Mouse (Mus musculus): ENCODE results near the gene Tln1.

Gene Tln1

DNA sequence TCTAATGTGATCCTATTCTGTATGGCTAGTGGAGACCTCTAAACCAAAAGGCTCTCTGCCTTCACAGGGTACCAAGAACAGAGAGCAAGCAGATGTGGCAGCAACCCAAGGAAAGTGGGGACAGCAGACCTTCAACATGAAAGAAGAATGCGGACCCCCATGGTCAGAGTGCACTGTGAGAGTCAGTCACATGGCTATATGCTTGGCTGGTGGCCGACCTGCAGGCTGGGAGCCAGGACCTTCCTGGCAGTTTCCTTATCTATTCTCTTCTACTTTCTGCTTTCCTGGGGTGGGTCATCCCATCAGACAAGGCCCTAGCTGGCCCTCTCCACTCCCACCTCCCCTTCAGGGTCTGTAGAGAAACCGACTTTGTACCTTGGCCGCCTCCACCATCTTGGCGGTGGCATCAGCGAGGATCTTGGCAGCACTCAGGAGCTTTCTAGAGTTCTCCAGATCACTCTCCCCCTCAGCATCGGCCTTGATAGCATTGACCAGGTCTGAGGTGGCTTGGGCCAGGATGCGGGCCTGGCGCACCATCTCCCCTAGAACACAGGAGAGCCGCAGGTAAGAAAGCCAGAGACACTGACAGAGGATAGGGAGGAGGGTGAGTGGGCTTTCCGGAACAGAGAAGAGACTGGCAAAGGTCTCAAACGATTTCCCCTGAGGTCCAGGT lies 16.0 kb downstream of the Tln1 start:
- DNase-seq: no peak

DNA sequence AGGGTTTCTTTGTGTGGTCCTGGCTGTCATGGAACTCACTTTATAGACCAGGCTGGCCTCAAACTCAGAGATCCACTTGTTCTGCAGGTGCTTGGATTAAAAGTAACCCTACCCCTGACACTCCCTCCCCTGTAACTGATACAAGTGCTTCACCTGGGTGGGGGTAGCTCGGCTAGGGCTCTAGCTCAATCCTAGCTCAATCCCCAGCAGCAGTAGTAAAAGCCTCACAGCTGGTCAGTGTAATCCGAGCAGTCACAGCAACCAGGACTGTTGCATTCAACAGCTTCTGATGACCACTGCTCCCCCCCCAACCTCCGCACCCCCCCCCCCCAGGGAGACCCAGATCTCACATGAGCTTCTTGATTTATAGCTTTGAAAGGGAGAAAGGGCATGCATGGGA lies 20.4 kb downstream of the Tln1 start:
- DNase-seq: no peak

DNA sequence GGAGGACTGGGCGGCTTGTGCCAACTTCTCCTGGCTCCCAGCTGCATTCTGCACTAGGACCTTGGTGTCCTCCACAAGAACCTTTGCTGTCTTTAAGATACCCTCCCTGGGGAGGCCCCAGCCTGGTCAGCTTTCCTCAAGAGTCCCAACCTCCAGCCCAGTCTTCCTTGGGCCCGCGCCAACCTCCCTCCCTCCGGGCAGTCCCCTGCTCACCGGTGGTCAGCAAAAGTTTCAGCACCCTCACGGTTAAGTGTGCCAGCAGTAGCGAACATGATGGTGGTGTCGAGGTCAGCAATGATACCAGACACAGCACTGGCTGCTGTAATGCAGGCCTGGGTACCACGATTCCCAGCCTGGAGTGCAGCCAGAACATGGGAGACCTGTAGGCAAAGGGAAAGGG lies 26.5 kb downstream of the Tln1 start:
- no peak for DNase-seq

DNA sequence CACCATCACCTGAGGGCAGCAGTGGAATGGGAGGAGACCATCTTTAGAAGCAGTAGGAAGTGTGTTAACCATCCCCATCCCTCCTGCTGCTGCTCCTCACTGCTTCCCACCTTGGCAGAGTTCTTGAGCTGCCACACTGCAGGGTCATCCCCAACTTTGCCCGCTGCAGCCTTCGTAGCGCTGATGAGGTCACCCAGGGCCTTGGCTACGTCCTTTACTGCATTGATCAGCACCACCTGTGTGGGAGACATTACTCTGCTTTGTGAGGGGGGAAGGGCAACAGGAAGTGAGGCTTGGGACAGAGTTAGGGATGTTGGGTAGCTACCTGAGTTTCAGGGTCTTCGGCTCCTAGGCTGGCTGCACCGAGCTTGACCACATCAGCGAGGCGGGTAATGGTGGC lies 26.9 kb downstream of the Tln1 start:
- DNase-seq: no peak

DNA sequence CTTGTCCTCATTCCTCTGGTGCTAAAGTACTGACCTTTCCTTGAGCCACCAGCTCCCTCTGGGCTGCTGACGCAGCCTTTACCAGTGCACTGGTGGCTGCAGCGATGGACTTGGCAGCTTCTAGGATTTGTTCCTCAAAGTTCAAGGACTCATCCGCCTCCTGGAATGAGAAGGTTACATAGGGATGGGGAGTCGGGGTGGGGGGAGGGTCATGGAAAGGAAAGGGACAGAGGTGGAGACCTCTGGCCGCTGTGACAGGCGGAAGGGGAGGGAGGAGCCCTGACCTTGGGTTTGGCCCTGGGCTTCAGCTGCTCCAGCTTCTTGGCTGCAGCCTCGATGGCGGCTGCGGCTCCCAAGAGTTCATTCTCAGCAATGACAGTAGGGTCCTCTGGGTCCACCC lies 29.2 kb downstream of the Tln1 start:
- DNase-seq: no peak

DNA sequence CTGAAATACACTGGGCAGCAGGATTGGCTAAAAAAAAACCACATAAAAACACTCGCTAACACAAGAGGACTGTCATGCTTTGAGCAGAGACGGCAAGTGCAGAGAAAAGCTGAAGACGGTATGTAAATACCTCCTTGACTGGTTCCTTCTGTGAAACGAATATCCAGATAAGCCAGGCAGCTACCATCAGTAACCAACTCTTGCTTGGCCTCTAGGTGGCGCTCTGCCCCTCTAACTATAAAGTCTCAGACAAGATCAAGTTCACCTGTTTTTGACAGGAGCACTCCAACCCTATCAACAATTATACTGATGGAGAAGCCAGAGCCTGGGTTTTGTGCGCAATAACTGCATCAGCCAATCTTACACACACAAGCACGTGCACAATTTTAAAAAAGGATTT lies 31.9 kb downstream of the Tln1 start:
- DNase-seq: peak; percentile 62

DNA sequence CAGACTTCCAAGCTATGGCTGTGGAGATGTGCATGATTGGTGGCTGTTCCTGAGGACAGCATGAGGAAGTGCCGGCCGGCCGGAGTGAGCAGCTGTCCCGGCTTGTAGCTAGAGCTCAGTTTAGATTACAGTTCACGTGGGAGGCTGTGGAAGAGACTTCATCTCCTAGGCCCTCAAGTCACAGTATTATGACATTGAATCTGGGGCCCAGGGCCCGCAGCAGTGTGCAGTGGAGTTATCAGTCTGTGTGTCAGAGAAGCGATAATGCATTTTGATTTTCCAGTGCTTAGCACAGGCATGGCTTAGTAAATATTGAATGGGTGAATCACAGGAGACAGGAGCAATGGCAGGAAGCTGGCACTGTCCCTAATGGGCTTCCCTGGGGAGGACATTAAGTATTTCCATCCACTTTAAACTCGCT lies 32.4 kb downstream of the Tln1 start:
- DNase-seq: no peak

DNA sequence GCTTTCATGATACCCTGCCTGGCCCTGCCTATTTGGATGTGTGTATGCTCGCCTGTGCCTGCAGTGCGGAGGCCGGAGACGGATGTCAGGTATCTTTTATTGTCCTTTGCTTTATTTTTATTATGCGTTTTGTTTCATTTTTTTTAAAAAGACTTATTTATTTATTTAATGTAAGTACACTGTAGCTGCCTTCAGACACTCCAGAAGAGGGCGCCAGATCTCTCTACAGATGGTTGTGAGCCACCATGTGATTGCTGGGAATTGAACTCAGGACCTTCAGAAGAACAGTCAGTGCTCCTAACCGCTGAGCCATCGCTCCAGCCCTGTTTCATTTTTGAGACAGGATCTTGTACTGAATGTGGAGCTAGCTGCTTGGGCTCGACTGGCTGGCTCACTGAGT lies 34.0 kb downstream of the Tln1 start:
- DNase-seq: no peak

DNA sequence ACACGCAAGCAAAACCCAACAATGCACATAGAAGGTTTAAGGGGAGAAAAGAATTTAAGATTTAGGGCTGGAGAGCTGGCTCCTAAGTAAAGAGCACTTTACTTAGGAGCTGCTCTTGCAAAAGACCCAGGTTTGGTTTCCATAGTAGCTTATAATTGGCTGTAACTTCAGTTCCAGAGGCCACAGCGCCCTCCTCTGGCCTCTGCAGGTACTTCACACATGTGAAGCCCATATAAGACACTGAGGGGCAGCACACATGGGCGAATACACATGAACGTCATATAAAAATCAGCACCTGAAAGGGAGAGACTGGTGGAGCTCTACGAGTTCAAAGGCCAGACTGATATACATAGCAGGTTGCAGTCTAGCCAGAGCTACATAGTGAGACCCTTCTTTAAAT lies 34.6 kb downstream of the Tln1 start:
- DNase-seq: no peak

DNA sequence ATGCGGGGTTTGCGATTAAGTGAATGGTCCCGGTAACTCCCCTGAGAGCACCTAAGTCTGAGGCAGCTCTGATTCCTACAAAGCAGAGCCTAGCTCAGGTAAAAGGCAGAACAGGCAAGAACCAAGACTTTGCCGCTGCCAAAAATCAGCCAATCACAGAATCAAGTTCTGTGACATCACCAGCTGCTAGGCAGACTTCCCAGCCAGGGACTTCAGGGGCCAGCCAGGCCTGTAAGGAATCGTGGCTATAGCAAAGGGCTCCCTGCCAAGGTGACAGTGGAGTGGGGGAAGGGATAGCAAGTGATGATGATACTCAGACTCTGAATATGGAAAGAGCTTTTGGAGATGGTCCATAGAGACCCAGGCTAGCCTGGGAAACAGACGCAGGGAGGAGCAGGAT lies 42.5 kb downstream of the Tln1 start:
- peak; percentile 83 for DNase-seq

DNA sequence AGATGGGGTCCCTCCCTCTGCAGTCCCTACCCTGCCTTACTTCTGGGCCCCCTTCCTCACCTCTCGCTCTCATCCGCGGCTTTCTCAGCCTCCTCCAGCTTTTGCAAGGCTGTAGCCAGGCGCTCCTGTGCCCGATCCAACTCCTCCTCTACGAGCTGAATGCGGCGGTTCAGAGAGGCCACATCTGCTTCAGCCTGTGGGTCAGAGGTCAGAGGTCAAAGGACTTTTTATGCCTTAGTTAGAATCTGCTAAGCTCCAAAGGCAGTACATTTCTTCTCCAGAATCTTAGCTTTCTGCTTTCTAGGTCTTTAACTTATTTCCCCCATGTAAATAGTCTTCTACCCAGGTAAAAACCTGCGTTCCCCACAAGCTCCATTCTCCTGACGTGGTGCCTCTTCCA lies 42.9 kb downstream of the Tln1 start:
- DNase-seq: no peak

DNA sequence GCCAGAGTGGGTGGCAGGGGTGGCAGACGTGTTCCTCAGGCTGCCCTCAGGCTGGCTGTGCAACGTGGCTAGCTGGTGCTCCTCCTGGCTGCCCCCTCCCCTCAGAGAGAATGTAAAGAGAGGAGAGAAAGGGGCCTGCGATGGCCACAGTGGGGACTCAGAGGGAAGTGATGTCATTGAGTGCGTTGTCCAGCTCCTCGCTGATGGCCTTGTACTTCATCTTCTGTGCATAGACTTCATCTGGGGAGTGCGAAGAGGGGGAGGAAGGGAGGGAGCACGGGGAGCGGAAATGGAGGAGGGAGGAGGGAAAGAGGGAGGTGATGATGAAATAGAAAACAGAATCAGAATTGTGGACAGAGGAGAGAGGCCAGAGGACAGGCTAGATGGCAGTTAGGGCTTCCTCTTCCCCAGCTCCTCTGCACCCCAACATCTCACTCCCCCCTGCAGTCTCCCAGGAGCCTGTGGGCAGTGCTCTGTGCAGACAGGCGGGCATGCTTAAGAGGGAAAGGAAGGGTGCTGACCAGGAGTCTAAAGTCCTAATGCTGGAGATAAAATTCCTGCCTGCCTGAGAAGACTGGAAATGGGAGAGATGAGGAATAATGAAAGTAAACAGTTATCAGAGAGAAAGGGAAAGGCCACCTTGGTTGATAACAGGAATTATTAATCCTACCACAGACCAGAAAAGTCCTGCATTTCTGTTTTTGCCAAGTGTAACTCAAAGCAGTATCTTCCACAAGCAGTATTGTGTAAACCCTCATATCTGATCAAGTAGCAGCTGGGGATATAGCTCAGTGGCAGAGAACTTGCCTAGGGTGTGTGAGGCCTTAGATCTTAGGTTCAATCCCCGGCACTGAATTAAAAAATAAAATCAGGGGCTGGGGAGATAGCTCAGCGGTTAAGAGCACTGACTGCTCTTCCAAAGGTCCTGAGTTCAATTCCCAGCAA lies 46.5 kb downstream of the Tln1 start:
- no peak for DNase-seq

DNA sequence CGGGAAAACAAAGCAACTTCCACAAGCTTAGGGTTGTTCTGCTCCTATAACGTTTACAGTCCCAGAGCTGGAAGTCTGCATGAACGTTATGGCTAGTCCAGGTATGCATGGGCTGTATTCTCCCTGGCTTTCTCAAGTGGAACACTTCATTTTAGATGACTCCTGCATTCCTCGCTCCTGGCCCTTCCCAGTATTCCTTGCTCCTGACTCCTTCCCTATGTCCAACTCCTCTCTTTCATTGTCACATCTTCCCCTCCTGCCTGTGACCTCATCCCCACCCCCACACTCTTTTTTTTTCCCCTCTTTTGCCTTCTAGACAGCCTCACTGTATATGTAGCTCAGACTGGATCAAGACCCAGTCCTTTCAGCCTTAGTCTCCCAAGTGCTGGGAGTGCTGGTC lies 48.7 kb downstream of the Tln1 start:
- DNase-seq: no peak

DNA sequence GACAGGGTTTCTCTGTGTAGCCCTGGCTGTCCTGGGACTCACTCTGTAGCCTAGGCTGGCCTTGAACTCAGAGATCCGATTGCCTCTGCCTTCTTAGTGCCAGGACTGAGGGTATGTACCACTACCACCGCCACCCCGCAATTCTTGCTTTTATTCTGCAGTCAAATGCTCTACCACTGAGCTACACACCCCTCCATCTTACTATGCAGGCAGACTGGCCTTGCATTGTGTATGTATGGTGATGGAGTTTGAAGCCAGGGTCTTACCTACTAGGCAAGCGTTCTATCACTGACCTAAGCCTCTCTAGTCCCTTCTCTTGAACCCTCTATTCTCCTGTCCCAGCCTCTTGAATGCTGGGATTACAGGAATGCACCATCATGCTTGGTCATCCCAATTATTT lies 49.2 kb downstream of the Tln1 start:
- no peak for DNase-seq

DNA sequence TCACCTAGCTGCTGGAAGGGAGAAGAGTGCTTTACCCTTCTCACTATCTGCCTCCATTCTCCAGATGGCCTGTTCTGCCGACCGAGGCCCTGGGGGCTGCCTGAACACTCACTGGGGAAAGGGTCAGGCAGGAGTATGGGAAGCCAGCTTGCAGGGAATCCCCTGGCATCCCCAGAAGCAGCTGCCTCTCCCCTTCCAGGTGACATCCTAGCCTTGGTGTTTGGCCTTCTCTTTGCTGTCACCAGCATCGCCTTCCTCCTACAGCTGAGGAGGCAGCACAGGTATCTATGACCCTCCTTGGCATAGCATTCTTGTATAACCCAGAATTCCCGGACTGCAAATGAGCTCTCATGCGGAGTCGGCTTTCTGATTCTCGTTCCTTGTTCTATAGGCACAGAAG lies 49.8 kb downstream of the Tln1 start:
- DNase-seq: no peak

DNA sequence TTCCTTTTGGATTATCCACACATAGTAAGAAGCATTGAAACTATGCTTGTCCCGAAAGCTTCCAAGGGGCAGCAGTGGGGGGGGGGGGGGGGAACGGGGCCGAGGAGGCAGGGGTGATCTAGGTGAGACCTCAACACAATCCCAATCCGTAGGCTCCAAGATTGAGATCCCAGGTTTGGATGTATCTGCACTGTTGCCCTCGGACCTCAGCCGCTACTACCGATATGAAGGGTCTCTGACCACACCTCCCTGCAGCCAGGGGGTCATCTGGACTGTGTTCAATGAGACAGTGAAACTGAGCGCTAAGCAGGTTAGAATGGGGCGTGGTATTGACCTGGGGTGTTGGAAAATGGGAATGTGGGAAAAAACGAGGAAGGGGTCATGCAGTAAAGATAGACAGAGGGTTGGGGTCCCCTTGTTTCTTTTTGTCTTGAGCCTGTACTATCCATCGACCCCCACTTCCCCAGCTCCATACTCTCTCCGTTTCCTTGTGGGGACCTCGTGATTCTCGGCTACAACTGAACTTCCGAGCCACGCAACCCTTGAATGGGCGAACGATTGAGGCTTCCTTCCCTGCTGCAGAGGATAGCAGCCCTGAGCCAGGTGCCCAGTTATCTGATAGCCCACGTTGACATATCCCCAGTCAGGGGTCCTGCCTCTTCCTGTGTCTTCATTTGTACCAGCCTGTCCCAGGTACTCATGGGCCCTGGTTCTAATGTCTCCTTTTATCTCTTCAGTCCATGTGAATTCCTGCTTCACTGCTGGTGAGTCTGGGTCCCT lies 50.6 kb downstream of the Tln1 start:
- DNase-seq: no peak

DNA sequence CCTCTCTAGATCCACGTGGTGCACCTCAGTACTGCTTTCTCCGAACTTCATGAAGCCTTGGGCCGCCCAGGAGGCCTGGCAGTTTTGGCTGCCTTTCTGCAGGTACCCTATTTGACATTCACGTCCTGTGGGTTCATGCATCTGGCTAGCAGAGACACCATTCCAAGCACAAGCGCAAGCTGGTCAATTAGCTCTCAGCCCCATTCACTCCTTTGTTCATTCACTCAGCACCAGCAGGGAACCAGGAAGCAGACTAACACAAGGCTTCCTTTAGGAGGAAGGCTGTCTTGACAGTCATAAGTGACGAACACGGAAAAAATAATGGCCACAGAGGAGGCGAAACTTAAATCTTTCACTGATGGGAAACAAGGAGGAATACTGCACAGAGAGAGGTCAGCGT lies 53.4 kb downstream of the Tln1 start:
- no peak for DNase-seq

DNA sequence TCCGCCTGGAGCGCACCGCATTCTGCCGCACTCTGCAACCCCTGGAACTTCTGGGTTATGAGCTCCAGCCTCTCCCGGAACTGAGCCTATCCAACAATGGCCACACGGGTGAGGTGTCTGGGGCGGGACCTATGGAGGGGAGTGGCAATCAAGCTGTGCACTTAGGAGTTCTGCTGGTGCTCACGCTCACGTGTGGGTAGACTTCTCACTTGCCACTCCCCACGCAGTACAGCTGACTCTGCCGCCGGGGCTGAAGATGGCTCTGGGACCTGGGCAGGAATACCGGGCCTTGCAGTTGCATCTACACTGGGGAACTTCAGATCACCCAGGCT lies 53.9 kb downstream of the Tln1 start:
- DNase-seq: peak; percentile 54

DNA sequence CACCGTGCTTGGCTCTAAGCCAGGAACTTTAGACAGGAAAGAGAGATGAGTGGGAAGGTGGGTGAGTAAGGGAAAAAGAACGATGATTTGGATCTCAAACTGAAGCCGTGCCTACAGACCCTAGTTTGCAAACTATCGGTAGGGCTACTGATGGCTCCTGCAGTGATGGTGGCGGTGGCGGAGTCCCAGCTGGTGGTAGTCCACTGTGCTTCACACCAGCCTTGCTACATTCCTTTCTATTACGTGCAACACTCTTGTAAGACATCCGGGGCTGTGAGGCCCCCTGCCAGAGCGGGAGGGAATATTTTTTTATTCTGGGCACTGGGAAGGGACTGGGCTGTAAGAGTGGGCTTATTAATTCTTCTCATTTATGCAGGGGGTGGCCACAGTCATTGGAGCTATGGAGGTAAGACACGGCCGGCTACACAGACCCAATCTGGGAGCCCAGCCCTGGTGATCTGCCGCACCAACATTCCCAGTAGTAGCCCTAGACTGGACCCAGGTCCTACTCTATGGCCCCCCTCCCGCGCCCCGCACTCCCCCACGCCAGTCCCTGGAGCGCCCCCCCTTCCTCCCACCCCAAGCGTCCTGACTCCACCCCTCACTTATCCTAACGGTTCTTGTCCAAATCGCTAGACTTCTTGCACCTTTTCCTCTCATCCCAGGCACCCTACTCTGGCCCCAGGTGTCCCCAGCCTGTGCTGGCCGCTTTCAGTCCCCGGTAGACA lies 54.4 kb downstream of the Tln1 start:
- peak; percentile 42 for DNase-seq

DNA sequence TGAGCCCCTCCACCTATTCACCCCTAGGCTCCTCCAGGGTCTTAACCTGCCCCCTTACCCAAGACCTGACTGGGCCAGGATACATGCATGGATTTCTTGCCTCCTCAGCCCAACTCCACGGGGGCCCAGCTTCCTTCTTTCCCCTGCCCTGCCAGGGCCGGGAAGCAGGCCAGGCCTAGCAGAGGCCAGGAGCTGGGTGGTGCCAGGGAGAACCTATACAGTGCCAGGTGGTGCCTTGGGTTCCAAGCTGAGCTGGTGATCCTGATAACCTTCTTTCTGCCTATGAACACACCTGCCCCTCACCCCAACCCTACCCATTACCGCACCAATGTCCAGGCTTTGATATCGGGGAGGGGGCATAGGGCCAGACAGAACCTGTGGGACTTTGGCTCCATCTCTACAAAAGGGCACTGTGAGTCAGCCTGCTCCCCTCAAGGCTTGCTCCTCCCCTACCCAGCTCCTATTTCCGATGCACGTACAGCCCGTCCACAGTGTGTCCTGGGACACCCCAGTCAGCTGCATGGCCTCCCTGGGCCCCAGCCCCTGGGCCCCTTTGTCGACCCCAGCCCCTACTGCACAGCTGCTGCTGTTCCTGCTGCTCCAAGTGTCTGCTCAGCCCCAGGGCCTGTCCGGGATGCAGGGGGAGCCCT lies 55.8 kb downstream of the Tln1 start, which contains the start of gene Car9:
Gene Car9, plus strand, starts transcription at position 431 of the 650 bp plus-strand sequence.
- DNase-seq: peak; percentile 93

DNA sequence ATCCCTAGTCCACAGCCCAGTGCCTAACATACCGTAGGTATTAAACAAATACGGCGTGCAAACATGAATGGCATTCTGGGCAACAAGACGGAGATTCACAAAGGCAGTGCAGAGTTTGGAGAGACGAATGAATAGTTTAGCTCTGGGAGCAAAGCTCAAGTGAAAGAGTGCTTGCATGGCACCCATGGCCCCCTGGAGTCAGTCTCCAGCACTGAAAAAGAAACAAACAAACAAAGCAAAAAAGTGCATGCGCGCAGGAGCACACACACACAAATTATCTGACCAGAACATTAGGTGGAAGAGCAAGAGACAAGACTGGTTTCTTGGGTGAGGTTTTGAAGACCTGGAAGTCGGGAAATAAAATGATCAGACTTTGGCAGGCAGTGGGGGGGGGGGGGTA lies 56.4 kb downstream of the Tln1 start:
- DNase-seq: no peak

DNA sequence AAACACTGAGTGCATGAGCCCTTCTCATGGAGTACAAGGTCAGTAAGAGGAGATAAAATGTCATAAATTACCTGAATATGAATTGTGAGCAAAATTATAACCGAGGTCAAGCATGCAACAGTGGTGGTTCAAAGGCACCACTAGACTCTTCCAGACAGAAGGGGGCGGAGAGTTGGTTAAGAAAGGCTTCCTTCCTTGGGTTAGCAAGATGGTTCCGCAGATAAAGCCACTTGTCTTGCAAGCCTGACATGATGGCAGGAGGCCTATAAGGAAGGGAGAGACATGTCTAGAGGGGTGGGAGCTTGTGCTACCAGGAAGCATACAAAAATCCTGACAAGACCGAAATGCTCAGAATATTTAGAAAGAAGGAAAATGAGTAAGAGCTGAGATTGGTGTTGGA lies 58.2 kb downstream of the Tln1 start:
- no peak for DNase-seq

DNA sequence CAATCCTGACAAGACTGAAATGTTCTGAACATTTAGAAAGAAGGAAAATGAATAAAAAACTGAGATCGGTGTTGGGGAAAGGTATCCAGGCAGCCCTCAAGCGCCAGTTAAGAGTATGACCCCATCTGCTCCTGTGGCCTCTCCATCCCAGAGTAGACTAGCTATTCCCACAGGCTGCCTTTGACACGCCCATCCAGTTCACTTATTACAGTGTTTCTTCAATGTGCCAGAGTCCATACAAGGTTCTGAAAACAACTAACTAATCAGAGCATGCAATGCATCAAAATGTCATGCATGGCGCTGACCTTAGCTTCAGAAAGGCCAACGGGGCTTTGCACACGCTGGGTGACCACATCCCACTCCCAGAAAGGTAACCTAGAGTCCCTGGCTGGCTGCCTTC lies 59.0 kb downstream of the Tln1 start:
- DNase-seq: no peak
